Mouse (Mus musculus) adrenal gland, adult 2 months (tissue): Measurements from ENCODE around the gene Hspa1b. TPM values are rescaled to one million over a fixed set of nuclear protein-coding genes. Genes with fewer than 3 reads are reported as not detected.
"Not testable (repeated sequence)": the region's sequence is repeated elsewhere in the genome, so short reads cannot be mapped to it uniquely, and the experiment has no call there.

Experiments
- DNase-seq: peaks from one replicate; pipeline ENCODE4 v3.0.0; 2021
- polyA plus RNA-seq: library from polyadenylated mRNA; depleted of rRNA; stranded (reverse); fragments of >200 nt; gene quantifications from 2 replicates; pipeline ENCODE4 v1.2.3, GENCODE M21; 2012
- total RNA-seq, 2 experiments: library from RNA; stranded (reverse); gene quantifications; 2 replicates each; pipeline ENCODE4 v1.2.3; 2021

Hspa1b gene
- total and polyA plus RNA-seq, 3 experiments = 36.3 to 634 (median 85.4) TPM

DNA sequence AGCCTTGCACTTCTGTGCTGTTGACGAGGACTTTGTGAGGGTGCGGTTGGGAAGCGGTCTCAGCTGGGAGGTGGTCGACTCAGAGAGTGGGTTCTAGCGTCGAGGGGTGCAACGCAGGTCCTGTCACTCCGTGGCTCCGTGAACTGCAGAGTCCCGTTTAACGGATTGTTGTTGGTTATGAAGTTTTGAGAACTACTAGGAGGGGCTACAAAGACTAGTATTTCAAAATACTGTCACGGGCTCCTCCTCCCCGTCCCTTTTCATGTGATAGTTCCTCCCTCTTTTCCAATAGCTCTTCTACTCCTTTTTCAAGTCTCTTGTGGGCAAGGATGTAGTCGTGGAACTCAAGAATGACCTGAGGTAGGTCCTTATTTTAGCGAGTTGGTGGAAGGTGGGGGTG, 23.3 kb upstream of the Hspa1b start:
- DNase-seq = no peak

GRCm38 (mm10) chr17:34981690-34982180, 22.7 kb upstream of the Hspa1b start, which contains the start of gene Lsm2:
TSS of gene Lsm2 (plus strand) at chr17:34981862.
- peak; percentile 96 for DNase-seq

GRCm38 (mm10) chr17:34980655-34981054, 21.6 kb upstream of the Hspa1b start:
- peak; percentile 57 for DNase-seq

DNA sequence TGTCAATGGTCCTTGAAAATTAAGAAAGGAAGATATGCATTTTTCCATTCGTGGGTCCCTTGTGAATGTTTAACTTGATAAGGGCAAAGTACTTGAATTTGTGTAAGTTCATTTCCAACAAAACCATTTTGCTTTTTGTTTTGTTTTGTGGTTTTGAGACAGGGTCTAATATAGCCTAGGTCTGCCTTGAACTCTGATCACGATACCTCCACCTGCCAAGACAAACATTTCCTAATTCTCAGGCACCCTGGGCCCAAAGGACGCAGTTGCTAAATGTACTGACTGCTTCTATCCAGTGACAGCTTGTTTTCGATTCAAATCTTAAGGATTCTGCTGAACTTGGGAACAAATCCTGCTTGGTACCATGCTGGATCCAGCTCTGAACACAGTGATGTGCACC, 20.6 kb upstream of the Hspa1b start:
- DNase-seq = peak; percentile 25

GRCm38 (mm10) chr17:34978239-34978638, 19.2 kb upstream of the Hspa1b start:
- DNase-seq = no peak

- no peak for DNase-seq
Observed at GRCm38 (mm10) chr17:34977000-34977399, 18.0 kb upstream of the Hspa1b start.

DNA sequence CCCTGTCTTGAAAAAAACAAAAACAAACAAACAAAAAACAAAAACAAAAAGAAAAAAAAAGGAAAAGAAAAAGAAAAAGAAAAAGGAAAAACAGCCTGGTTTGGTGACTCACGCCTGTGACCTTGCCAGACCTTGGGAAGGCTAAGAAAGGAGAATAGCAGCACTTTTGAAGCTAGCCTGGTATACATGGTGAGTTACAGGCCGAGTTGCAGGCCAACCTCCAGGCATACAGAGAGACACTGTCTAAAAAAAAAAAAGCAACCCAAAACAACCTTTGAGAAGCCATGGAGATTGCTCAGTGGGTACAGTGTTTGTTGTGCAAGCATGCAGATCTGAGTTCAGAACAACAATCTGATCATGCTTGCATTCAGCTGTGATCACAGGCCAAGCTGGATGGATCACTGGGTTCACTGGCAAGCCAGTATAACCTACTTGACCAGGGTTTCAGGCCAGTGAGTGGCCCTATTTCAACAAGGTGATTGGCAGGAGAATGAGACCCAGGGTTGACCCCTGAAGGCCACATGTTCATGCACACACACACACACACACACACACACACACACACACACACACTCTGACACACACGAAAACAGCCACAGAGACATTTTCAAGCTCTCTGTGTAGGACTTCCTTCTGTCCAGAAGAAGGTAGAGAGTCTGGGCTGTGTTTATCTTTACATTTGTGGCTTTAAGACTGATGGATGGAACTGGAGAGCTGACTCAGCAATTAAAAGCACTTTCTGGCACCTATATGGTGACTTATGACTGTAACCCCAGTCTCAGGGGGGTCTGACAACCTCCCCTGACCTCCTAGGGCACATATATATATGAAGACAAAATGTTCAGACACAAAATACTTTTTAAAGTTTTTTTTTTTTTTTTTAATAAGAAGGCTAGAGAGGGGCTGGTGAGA, 16.8 kb upstream of the Hspa1b start:
- peak; percentile 75 for DNase-seq

DNA sequence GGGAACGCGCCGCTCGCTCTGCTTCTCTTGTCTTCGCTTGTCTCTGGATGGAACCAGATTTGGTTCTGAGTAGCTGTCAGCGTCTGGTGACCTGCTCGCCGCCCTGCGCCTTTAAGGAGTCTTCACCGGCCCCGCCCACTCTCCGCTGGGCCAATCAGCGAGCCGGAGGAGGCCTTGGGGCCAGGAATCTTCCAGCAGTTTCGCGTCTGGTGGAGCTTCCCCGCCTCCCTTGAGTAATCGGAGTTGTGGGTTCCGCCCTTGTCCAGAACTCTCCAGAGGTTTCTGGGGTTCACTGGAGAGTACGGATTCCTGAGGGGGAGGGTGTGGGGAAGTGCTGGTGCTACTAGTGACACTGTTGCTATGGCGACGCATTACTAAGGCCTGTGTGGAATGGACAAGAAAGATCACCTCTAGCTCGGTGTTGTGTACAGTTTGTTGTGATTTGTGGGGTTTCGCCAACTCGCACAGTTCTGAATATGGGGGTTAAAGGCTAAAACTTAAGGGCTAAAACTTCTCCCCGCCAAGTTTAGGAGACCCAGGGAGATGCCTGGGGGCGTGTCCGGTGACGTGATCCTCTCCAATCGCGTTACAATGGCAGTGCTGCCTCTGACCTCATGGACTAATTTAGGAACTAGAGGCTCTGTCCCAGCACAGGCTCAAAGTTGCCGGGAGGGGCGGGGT, 13.2 kb upstream of the Hspa1b start, which contains the start of the genes Hspa1a and Hspa1l:
Gene Hspa1a, minus strand, starts transcription at position 88 of the 681 bp plus-strand sequence.
Gene Hspa1l, plus strand, starts transcription at position 635 of the 681 bp plus-strand sequence.
- DNase-seq = peak; percentile 94

DNA sequence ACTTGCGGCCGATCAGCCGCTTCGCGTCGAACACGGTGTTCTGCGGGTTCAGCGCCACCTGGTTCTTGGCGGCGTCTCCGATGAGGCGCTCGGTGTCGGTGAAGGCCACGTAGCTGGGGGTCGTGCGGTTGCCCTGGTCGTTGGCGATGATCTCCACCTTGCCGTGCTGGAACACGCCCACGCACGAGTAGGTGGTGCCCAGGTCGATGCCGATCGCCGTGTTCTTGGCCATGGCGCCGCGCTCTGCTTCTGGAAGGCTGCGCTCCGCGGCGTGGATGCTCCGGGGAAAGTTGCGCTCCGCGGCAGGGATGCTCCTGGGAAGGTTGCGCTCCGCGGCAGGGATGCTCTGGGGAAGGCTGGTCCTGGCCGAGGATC, 12.6 kb upstream of the Hspa1b start:
- not testable (repeated sequence) for DNase-seq

DNA sequence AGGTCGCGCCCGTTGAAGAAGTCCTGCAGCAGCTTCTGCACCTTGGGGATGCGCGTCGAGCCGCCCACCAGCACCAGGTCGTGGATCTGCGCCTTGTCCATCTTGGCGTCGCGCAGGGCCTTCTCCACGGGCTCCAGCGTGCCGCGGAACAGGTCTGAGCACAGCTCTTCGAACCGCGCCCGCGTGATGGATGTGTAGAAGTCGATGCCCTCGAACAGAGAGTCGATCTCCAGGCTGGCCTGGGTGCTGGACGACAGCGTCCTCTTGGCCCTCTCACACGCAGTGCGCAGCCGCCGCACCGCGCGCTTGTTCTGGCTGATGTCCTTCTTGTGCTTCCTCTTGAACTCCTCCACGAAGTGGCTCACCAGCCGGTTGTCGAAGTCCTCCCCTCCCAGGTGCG, 11.8 kb upstream of the Hspa1b start:
- not testable (repeated sequence) for DNase-seq

DNA sequence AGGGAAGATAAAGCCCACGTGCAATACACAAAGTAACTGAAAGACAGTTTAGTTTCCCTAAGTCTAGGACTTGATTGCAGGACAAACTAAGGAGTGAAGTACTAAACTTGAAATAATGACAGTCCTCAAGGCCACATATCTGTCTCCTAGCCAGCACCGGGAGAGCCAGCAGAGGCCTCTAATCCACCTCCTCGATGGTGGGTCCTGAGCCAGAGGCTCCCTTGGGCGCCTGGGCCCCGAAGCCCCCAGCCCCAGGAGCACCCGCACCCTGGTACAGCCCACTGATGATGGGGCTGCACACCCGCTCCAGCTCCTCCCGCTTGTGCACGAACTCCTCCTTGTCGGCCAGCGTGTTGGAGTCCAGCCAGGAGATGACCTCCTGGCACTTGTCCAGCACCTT, 10.8 kb upstream of the Hspa1b start, which contains the start of gene Gm20481:
Gene Gm20481, plus strand, starts transcription at position 91 of the 400 bp plus-strand sequence.
- DNase-seq = peak; percentile 64

DNA sequence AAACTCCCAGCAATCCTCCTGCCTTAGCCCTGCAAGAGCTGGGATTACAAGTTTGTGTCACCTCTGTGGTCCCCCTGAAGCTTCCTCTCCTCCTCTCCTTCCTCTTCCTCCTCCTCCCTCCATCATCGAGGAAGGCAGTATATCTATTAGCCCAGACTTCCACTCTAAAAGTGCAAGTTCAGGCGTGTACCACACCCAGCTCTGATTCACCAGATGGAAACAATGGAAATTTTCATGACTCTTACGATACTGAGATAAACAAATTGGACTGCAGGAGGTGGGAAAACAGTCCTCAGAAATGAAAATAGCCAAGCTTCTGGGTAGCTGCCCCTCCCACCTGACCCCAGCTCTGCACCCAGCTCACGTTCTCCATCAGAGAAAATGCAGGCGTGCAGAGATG, 6.6 kb upstream of the Hspa1b start:
- no peak for DNase-seq

DNA sequence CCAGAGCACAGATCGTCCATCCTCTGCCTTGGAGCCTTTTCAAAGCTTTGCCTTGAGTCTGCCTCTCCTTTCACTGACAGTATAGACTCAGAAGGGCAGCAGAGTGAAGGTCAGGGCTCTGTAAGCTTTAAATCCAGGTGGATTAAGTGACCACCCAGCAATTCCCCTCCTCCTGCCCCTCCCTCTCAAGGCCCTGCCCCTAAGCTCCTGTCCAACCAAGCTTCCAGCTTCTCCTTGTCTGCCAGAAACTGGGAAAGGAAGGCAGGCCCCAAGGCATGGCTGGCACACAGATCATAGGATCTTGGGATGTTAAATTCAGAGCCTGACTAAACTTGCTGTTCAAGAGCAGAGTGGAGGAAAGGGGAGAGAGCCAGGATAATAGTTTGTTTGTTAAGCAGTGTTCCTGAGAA, 5.6 kb upstream of the Hspa1b start:
- no peak for DNase-seq

GRCm38 (mm10) chr17:34962841-34963240, 3.8 kb upstream of the Hspa1b start:
- DNase-seq = no peak

DNA sequence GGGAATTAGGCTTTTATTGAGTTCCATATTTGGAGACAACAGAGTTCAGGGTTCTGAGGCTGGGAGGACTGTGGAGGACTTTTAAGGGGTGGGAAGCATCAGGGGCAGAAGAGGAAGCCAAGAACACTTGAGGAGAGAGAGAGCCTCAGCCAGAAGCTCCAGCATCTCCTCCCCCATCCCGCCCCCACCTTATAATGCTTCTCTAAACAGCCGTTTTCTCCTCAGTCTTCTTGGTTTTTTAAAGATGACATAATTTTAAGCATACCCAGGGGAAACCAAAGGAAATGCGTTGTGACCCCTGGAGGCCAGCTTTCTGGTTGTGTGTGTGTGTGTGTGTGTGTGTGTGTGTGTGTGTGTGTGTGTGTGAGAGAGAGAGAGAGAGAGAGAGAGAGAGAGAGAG, 3.1 kb upstream of the Hspa1b start:
- no peak for DNase-seq

GRCm38 (mm10) chr17:34960702-34961493, 1.9 kb upstream of the Hspa1b start:
- DNase-seq = peak; percentile 45

- DNase-seq = peak; percentile 80
Observed at GRCm38 (mm10) chr17:34959881-34960515, 960 bp upstream of the Hspa1b start.

DNA sequence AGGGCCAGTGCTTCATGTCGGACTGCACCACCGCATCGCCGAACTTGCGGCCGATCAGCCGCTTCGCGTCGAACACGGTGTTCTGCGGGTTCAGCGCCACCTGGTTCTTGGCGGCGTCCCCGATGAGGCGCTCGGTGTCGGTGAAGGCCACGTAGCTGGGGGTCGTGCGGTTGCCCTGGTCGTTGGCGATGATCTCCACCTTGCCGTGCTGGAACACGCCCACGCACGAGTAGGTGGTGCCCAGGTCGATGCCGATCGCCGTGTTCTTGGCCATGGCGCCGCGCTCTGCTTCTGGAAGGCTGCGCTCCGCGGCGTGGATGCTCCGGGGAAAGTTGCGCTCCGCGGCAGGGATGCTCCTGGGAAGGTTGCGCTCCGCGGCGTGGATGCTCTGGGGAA, 306 bp downstream of the Hspa1b start:
- peak; percentile 51 for DNase-seq

- DNase-seq = peak; percentile 37
Observed at GRCm38 (mm10) chr17:34957966-34958365, 1.1 kb downstream of the Hspa1b start.

GRCm38 (mm10) chr17:34957291-34957690, 1.7 kb downstream of the Hspa1b start:
- peak; percentile 49 for DNase-seq

- DNase-seq = no peak
Observed at GRCm38 (mm10) chr17:34956340-34956739, 2.7 kb downstream of the Hspa1b start.
